Mouse (Mus musculus) ovary, postnatal 14 days (tissue): ENCODE results near the gene 4933425L06Rik.

Source experiments
- DNase-seq: peaks from one replicate; pipeline ENCODE4 v3.0.0; 2022; ENCODE audit warnings: low spot score

4933425L06Rik gene

DNA sequence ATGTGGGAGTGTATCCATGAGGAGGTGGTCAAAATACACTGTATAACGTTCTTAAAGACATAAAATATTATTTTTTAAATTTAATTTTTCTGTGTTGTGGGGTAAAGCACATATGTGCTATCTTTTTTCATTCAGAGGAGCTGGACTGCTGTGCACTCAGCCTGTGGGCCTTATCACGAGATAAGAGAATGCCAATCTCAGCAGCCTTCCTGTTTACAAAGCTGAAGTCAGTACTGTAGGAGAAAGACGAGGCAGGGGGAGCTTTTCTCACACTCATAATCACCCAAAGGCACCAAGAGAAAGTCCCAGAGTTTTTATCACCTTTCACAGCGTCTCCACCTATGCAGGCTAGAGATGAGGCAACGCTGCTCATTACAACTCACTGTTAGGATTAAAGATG lies 52.5 kb downstream of the 4933425L06Rik start:
- no peak for DNase-seq

DNA sequence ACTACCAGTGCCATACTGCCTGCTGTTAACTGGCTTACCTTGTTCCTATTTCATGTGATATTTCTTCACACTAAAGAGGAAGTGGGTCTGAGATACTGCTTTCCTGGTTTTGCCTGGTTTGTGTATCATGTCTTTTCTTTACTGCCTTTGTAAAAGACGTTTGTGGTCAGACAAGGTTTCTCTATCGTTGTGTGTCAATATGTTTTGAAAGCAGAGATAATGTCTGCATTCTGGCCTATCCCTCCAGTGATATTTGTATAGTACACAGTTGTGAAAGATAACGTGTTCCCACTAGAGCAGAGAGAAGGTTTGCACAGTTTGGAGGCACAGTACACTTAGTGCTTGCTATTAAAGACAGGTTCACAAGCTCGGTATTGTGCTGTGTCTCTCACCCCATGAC lies 58.0 kb downstream of the 4933425L06Rik start:
- DNase-seq, result no peak

DNA sequence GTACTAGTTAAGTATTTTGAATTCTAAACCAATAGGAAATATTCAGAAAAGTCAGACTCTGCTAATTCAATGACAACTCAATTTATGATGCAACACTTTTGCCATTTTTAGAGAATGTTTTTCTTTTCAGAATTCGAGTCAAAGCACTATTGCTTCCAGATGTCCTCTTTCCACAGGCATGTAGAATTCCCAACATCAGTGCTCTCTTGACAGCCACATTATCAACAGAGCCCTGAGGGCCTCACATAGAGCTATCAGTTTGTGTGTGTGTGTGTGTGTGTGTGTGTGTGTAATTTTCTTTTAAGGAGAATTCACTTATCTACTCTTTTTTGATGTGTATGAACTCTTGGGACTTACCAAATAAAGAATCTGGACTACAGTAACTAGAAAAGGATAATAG lies 64.9 kb downstream of the 4933425L06Rik start:
- DNase-seq, result no peak

DNA sequence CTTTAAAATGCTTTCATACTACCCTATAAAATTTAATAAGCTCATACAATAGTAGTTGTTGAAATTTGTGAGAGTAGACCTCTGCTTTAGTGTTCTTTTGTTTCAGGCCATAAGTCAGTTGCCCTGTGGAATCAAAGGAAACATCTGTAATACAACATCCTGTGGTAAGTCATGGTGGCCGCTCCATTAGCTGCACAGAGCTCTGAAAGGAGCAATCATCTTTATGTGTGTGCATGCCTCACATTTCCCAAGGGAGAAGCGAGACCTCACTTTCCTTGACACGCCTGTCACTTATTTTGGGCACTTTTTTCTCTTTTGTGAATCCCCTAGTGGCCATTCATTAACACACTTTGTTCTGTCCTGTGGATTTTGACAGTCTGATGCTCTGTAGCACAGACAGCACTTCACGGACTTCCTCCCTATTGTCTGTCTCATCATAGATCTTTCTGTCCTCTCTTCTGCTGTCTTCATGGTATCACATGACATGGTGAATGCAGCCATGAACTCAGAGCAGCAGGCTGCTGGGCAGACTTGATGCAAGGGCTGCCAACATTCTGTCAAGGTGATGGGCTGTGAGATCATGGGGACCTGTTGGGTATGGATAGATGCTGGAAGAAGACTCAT lies 66.0 kb downstream of the 4933425L06Rik start:
- no peak for DNase-seq

DNA sequence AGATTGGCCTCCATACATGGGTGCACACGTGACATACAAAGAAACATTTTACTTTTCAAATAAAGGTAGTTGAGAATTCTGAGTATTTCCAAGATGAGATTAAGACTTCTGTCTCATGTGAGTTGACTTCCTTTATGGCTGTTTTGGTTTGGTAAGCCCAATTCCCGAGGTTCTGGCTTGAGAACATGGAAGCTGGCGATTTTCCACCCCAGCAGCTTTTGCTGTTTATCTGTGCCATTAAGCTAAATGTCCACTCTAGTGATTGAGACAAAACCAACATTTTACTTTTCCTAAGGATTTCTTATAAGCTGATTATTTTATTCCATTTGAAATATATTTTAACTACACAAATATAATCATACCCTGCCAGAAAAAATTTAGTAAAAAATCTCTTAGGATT lies 68.1 kb downstream of the 4933425L06Rik start:
- DNase-seq, result no peak

DNA sequence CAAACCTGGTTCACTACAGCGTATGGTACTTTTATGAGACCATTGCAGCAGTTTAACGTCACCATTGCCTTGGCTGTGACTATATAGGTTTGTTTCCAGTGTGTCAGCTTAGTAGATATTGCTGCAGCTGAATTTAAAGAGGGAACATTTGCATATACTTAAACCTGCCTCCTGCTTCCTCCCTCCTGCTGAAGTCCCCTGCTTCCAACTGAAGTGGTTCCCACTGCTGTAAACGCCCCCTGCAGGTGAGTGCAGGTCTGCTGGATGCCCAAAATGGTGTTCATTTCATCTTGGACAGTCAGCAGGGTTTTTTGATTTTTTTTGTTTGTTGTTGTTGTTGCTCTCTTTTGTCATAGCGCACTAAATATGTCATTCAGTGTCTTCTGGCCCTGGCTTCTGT lies 72.0 kb downstream of the 4933425L06Rik start:
- no peak for DNase-seq

DNA sequence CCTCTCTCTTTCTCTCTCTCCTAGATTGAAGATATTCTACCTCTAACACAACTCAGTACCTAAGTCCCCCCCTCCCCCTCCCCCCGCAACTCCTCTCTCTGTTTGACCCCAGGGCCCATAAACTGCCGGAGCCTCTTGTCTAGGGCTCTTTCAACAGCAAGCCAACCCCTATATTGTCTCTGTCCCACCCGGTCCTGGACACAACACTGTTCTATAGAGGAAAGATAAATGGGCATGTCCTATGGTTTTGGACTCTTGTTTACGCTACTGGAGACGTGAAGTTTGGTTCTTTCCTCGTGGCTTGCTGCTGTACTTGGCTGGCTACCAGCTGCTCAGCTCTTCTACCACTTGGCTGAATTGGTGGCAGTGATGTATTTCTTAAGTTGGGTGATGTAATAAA lies 83.5 kb downstream of the 4933425L06Rik start:
- DNase-seq, result no peak
